Mouse (Mus musculus): ENCODE results near the gene Swi5. TPM values are rescaled to one million over a fixed set of nuclear protein-coding genes. Genes with fewer than 3 reads are reported as not detected.
A peak's percentile ranks its signal among the peaks of the same experiment; 100 is the strongest.

Gene Swi5
- polyA plus RNA-seq, 1 experiment = 253 TPM

GRCm38 (mm10) chr2:32288371-32288931 lies 576 bp upstream of the Swi5 start:
- H3K4me2 ChIP-seq (ENCODE audit: low read depth) = peak overlapping the region; percentile 86
- TF ChIP-seq REST (IDR thresholded peaks at IDR 0.05; ENCODE audit: insufficient read depth, insufficient read length) = no peak
- no peak for TF ChIP-seq USF1 (IDR thresholded peaks at IDR 0.05; ENCODE audit: low read depth)
- TF ChIP-seq CEBPB (IDR thresholded peaks at IDR 0.05; ENCODE audit: insufficient read depth, poor library complexity, severe bottlenecking) = no peak
- TF ChIP-seq MYOG (IDR thresholded peaks at IDR 0.05; ENCODE audit: control insufficient read depth in 1 of 3, insufficient read depth in 1 of 3, insufficient read length in 2 of 3, low read depth in 2 of 3) = no peak
- TF ChIP-seq TCF3 (IDR thresholded peaks at IDR 0.05; ENCODE audit: insufficient read length, low read depth) = no peak
- TF ChIP-seq SRF (IDR thresholded peaks at IDR 0.05; ENCODE audit: control insufficient read depth, insufficient read length, low read depth) = no peak
- no peak for TF ChIP-seq TCF12 (IDR thresholded peaks at IDR 0.05; ENCODE audit: insufficient read depth, poor library complexity, severe bottlenecking)
- no peak for TF ChIP-seq POLR2AphosphoS2 (IDR thresholded peaks at IDR 0.05; ENCODE audit: insufficient read length, low read depth)
- no peak for TF ChIP-seq E2F4 (IDR thresholded peaks at IDR 0.05; ENCODE audit: insufficient read depth)
- no peak for TF ChIP-seq POLR2A (IDR thresholded peaks at IDR 0.05; ENCODE audit: insufficient read length, low read depth)
- TF ChIP-seq MAX (IDR thresholded peaks at IDR 0.05; ENCODE audit: low read depth) = no peak
- TF ChIP-seq MYOD1 (IDR thresholded peaks at IDR 0.05; ENCODE audit: control insufficient read depth in 1 of 3, insufficient read length in 2 of 3, low read depth in 2 of 3) = no peak
- peak overlapping the region; percentile 88 for H3K4me3 ChIP-seq
- H3K27me3 ChIP-seq (ENCODE audit: control insufficient read depth, insufficient read depth, insufficient read length) = no peaks in the 10 kb centered on the region
- H3K36me3 ChIP-seq (ENCODE audit: control insufficient read depth, insufficient read depth) = peaks cover 7% of the 10 kb centered on the region
- H3ac ChIP-seq (ENCODE audit: control insufficient read depth, insufficient read length) = peak overlapping the region; percentile 62
- H3K79me2 ChIP-seq (ENCODE audit: control insufficient read depth, insufficient read depth) = peaks cover 51% of the 10 kb centered on the region

GRCm38 (mm10) chr2:32287334-32287840 lies 488 bp downstream of the Swi5 start, which contains the start of gene Golga2:
Golga2 (plus strand) TSS chr2:32287384.
- H3K79me2 ChIP-seq (ENCODE audit: control insufficient read depth, insufficient read depth) = peaks cover 51% of the 10 kb centered on the region
- peak within 1 kb of the TSS; percentile 62 for H3ac ChIP-seq (ENCODE audit: control insufficient read depth, insufficient read length)
- H3K27me3 ChIP-seq (ENCODE audit: control insufficient read depth, insufficient read depth, insufficient read length) = no peaks in the 10 kb centered on the region
- peak within 1 kb of the TSS; percentile 95 for H3K4me2 ChIP-seq (ENCODE audit: low read depth)
- TF ChIP-seq USF1 (IDR thresholded peaks at IDR 0.05; ENCODE audit: low read depth) (no peak), CEBPB (IDR thresholded peaks at IDR 0.05; ENCODE audit: insufficient read depth, poor library complexity, severe bottlenecking) (no peak), SRF (IDR thresholded peaks at IDR 0.05; ENCODE audit: control insufficient read depth, insufficient read length, low read depth) (no peak), MYOG (IDR thresholded peaks at IDR 0.05; ENCODE audit: control insufficient read depth in 1 of 3, insufficient read depth in 1 of 3, insufficient read length in 2 of 3, low read depth in 2 of 3) (no peak), TCF3 (IDR thresholded peaks at IDR 0.05; ENCODE audit: insufficient read length, low read depth) (no peak), E2F4 (IDR thresholded peaks at IDR 0.05; ENCODE audit: insufficient read depth) (no peak), POLR2A (IDR thresholded peaks at IDR 0.05; ENCODE audit: insufficient read length, low read depth) (no peak), TCF12 (IDR thresholded peaks at IDR 0.05; ENCODE audit: insufficient read depth, poor library complexity, severe bottlenecking) (no peak), MAX (IDR thresholded peaks at IDR 0.05; ENCODE audit: low read depth) (no peak), MYOD1 (IDR thresholded peaks at IDR 0.05; ENCODE audit: control insufficient read depth in 1 of 3, insufficient read length in 2 of 3, low read depth in 2 of 3) (no peak), REST (IDR thresholded peaks at IDR 0.05; ENCODE audit: insufficient read depth, insufficient read length) (no peak), POLR2AphosphoS2 (IDR thresholded peaks at IDR 0.05; ENCODE audit: insufficient read length, low read depth) (no peak)
- peak within 1 kb of the TSS; percentile 88 for H3K4me3 ChIP-seq
- H3K36me3 ChIP-seq (ENCODE audit: control insufficient read depth, insufficient read depth) = peaks cover 4% of the 10 kb centered on the region

DNA sequence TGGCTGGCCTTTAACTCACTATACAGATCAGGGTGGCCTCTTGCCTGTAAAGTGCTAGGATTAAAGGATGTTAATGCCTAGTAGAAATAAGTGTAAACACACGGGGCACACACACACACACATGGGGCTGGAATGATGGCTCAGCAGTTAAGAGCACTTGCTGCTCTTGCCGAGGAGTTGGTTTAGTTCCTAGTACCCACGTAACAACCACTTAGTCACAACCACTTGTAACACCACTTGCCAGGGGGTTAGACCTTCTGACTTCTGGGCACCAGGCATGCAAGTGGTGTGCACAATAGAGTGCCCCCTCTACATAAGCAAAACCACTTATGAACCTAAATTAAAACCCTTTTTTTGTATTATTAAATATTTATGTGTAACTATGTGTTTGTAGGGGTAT lies 3.9 kb downstream of the Swi5 start:
- Histone ChIP-seq H3K4me3 (no peak overlapping the region), H3K79me2 (ENCODE audit: control insufficient read depth, insufficient read depth) (peaks cover 23% of the 10 kb centered on the region), H3ac (ENCODE audit: control insufficient read depth, insufficient read length) (no peak overlapping the region), H3K27me3 (ENCODE audit: control insufficient read depth, insufficient read depth, insufficient read length) (no peaks in the 10 kb centered on the region), H3K4me2 (ENCODE audit: low read depth) (no peak overlapping the region), H3K36me3 (ENCODE audit: control insufficient read depth, insufficient read depth) (peaks cover 24% of the 10 kb centered on the region)
- no peak for TF ChIP-seq TCF12 (IDR thresholded peaks at IDR 0.05; ENCODE audit: insufficient read depth, poor library complexity, severe bottlenecking)
- no peak for TF ChIP-seq POLR2AphosphoS2 (IDR thresholded peaks at IDR 0.05; ENCODE audit: insufficient read length, low read depth)
- no peak for TF ChIP-seq CEBPB (IDR thresholded peaks at IDR 0.05; ENCODE audit: insufficient read depth, poor library complexity, severe bottlenecking)
- TF ChIP-seq MAX (IDR thresholded peaks at IDR 0.05; ENCODE audit: low read depth) = no peak
- TF ChIP-seq REST (IDR thresholded peaks at IDR 0.05; ENCODE audit: insufficient read depth, insufficient read length) = no peak
- no peak for TF ChIP-seq TCF3 (IDR thresholded peaks at IDR 0.05; ENCODE audit: insufficient read length, low read depth)
- no peak for TF ChIP-seq MYOD1 (IDR thresholded peaks at IDR 0.05; ENCODE audit: control insufficient read depth in 1 of 3, insufficient read length in 2 of 3, low read depth in 2 of 3)
- no peak for TF ChIP-seq USF1 (IDR thresholded peaks at IDR 0.05; ENCODE audit: low read depth)
- TF ChIP-seq SRF (IDR thresholded peaks at IDR 0.05; ENCODE audit: control insufficient read depth, insufficient read length, low read depth) = no peak
- no peak for TF ChIP-seq E2F4 (IDR thresholded peaks at IDR 0.05; ENCODE audit: insufficient read depth)
- no peak for TF ChIP-seq MYOG (IDR thresholded peaks at IDR 0.05; ENCODE audit: control insufficient read depth in 1 of 3, insufficient read depth in 1 of 3, insufficient read length in 2 of 3, low read depth in 2 of 3)
- TF ChIP-seq POLR2A (IDR thresholded peaks at IDR 0.05; ENCODE audit: insufficient read length, low read depth) = no peak

DNA sequence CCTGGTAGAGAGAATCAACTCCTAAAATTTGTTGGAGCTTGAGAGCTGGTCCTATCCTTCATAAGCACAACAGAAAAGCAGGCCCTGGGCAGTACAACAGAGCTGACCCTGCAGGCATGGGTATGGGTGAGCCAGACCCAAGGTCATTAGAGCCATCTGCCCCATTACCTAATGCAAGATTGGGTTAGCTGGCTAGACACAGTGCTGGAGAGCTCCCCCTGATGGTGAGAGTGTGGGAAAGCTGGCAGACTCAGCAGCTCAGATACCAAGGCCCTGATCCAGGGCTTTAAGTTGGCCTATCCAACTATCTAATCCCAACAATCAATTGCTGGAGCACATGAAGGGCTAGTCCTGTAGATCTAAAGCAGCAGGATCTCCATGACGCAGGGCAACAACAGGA lies 5.1 kb downstream of the Swi5 start:
- no peaks in the 10 kb centered on the region for H3K27me3 ChIP-seq (ENCODE audit: control insufficient read depth, insufficient read depth, insufficient read length)
- H3K79me2 ChIP-seq (ENCODE audit: control insufficient read depth, insufficient read depth) = peaks cover 17% of the 10 kb centered on the region
- H3ac ChIP-seq (ENCODE audit: control insufficient read depth, insufficient read length) = no peak overlapping the region
- H3K36me3 ChIP-seq (ENCODE audit: control insufficient read depth, insufficient read depth) = peaks cover 28% of the 10 kb centered on the region
- TF ChIP-seq MYOG (IDR thresholded peaks at IDR 0.05; ENCODE audit: control insufficient read depth in 1 of 3, insufficient read depth in 1 of 3, insufficient read length in 2 of 3, low read depth in 2 of 3) (no peak), SRF (IDR thresholded peaks at IDR 0.05; ENCODE audit: control insufficient read depth, insufficient read length, low read depth) (no peak), POLR2AphosphoS2 (IDR thresholded peaks at IDR 0.05; ENCODE audit: insufficient read length, low read depth) (no peak), MAX (IDR thresholded peaks at IDR 0.05; ENCODE audit: low read depth) (no peak), TCF12 (IDR thresholded peaks at IDR 0.05; ENCODE audit: insufficient read depth, poor library complexity, severe bottlenecking) (no peak), REST (IDR thresholded peaks at IDR 0.05; ENCODE audit: insufficient read depth, insufficient read length) (no peak), E2F4 (IDR thresholded peaks at IDR 0.05; ENCODE audit: insufficient read depth) (no peak), CEBPB (IDR thresholded peaks at IDR 0.05; ENCODE audit: insufficient read depth, poor library complexity, severe bottlenecking) (no peak), MYOD1 (IDR thresholded peaks at IDR 0.05; ENCODE audit: control insufficient read depth in 1 of 3, insufficient read length in 2 of 3, low read depth in 2 of 3) (no peak), USF1 (IDR thresholded peaks at IDR 0.05; ENCODE audit: low read depth) (no peak), POLR2A (IDR thresholded peaks at IDR 0.05; ENCODE audit: insufficient read length, low read depth) (no peak), TCF3 (IDR thresholded peaks at IDR 0.05; ENCODE audit: insufficient read length, low read depth) (no peak)
- no peak overlapping the region for H3K4me2 ChIP-seq (ENCODE audit: low read depth)
- H3K4me3 ChIP-seq = no peak overlapping the region
